Mouse (Mus musculus) frontal cortex, postnatal 10 days (tissue): ENCODE measurements at regions not wholly inside any gene's neighbourhood (a gene's known extent, or its start where the extent isn't known, plus 50 kb on each side); places are given as distances from the start of the nearest gene placed in this dataset.
"Not testable (repeated sequence)": the region's sequence is repeated elsewhere in the genome, so short reads cannot be mapped to it uniquely, and the experiment has no call there.

Experiments used
- DNase-seq, 2 experiments: peaks; one replicate each; pipeline ENCODE4 v3.0.0; 2022; ENCODE audit warnings: low spot score in 2 of 2, mixed read lengths in 1 of 2

- DNase-seq, result no peak
Observed at GRCm38 (mm10) chr2:18617520-18617919, 54.7 kb upstream of the Commd3 start.

- DNase-seq, result no peak
Observed at GRCm38 (mm10) chr2:18609868-18610185, 62.4 kb upstream of the Commd3 start.

GRCm38 (mm10) chr2:18609075-18609867 is 62.9 kb upstream of the Commd3 start:
- peak in 1 of 2 experiments; percentile 7 for DNase-seq

GRCm38 (mm10) chr2:18608260-18609074 is 63.7 kb upstream of the Commd3 start:
- DNase-seq, result peak in 1 of 2 experiments; percentile 31

GRCm38 (mm10) chr2:18607586-18608259 is 64.5 kb upstream of the Commd3 start:
- DNase-seq, result no peak

- DNase-seq, result no peak
Observed at GRCm38 (mm10) chr2:18607088-18607487, 65.1 kb upstream of the Commd3 start.

- no peak for DNase-seq
Observed at GRCm38 (mm10) chr2:18592221-18592620, 80.0 kb upstream of the Commd3 start.

GRCm38 (mm10) chr2:18588232-18588631 is 84.0 kb upstream of the Commd3 start:
- no peak for DNase-seq

GRCm38 (mm10) chr2:18587746-18588231 is 84.4 kb upstream of the Commd3 start:
- no peak for DNase-seq

GRCm38 (mm10) chr2:18586925-18587724 is 85.1 kb upstream of the Commd3 start:
- peak; percentile 65 to 86 for DNase-seq

- no peak for DNase-seq
Observed at GRCm38 (mm10) chr2:18585564-18586336, 86.4 kb upstream of the Commd3 start.

GRCm38 (mm10) chr2:18558133-18558532 is 114.1 kb upstream of the Commd3 start:
- no peak for DNase-seq

- no peak for DNase-seq
Observed at GRCm38 (mm10) chr2:18547964-18548643, 124.1 kb upstream of the Commd3 start.

- no peak for DNase-seq
Observed at GRCm38 (mm10) chr2:18524387-18524786, 131.8 kb upstream of the Dnajc1 start.

- no peak for DNase-seq
Observed at GRCm38 (mm10) chr2:18523911-18524310, 131.3 kb upstream of the Dnajc1 start.

- no peak for DNase-seq
Observed at GRCm38 (mm10) chr2:18513435-18513834, 120.8 kb upstream of the Dnajc1 start.

GRCm38 (mm10) chr2:18509317-18509716 is 116.7 kb upstream of the Dnajc1 start:
- no peak for DNase-seq

GRCm38 (mm10) chr2:18473361-18473771 is 80.7 kb upstream of the Dnajc1 start:
- peak; percentile 13 to 37 for DNase-seq

- DNase-seq, result no peak
Observed at GRCm38 (mm10) chr2:18460901-18461300, 68.3 kb upstream of the Dnajc1 start.

- not testable (repeated sequence) for DNase-seq
Observed at GRCm38 (mm10) chr2:18460281-18460680, 67.7 kb upstream of the Dnajc1 start.
